Mouse (Mus musculus): Measurements from ENCODE around the gene Slc6a8. TPM values are rescaled to one million over a fixed set of nuclear protein-coding genes. Genes with fewer than 3 reads are reported as not detected.

The Slc6a8 gene
- polyA plus RNA-seq, 1 experiment, result 76.8 TPM

- Histone ChIP-seq H3K36me3 (ENCODE audit: control insufficient read depth, insufficient read depth, low read length, poor library complexity, severe bottlenecking) (peaks cover 6% of the 10 kb centered on the region; the same call in 1 of the 2 replicates), H3K27me3 (ENCODE audit: control insufficient read depth, insufficient read depth, low read length, poor library complexity, severe bottlenecking) (no peaks in the 10 kb centered on the region), H3K9ac (ENCODE audit: low read depth, poor library complexity, severe bottlenecking) (no peak overlapping the region), H3K4me1 (ENCODE audit: control insufficient read depth, insufficient read depth, low read length) (no peaks in the 10 kb centered on the region), H3K9me3 (replicated peaks; ENCODE audit: control insufficient read depth, insufficient read depth, low read length, poor library complexity, severe bottlenecking) (no peaks in the 10 kb centered on the region), H3K4me3 (ENCODE audit: low read depth, low read length) (no peak overlapping the region), H3K27ac (ENCODE audit: insufficient read depth, low read length) (no peak overlapping the region)
- TF ChIP-seq POLR2A (IDR thresholded peaks at IDR 0.05; ENCODE audit: insufficient read depth, low read length), result no peak
- TF ChIP-seq EP300 (IDR thresholded peaks at IDR 0.05; ENCODE audit: insufficient read depth, low read depth, low read length), result no peak
- TF ChIP-seq CTCF (IDR thresholded peaks at IDR 0.05; ENCODE audit: low read depth, low read length), result no peak
Measured at GRCm38 (mm10) chrX:73645121-73645520, 27.8 kb upstream of the Slc6a8 start.

GRCm38 (mm10) chrX:73650869-73651268 is 22.1 kb upstream of the Slc6a8 start:
- H3K36me3 ChIP-seq (ENCODE audit: control insufficient read depth, insufficient read depth, low read length, poor library complexity, severe bottlenecking), result no peaks in the 10 kb centered on the region
- no peaks in the 10 kb centered on the region for H3K9me3 ChIP-seq (replicated peaks; ENCODE audit: control insufficient read depth, insufficient read depth, low read length, poor library complexity, severe bottlenecking)
- H3K27me3 ChIP-seq (ENCODE audit: control insufficient read depth, insufficient read depth, low read length, poor library complexity, severe bottlenecking), result no peaks in the 10 kb centered on the region
- no peak overlapping the region for H3K27ac ChIP-seq (ENCODE audit: insufficient read depth, low read length)
- TF ChIP-seq CTCF (IDR thresholded peaks at IDR 0.05; ENCODE audit: low read depth, low read length) (no peak), EP300 (IDR thresholded peaks at IDR 0.05; ENCODE audit: insufficient read depth, low read depth, low read length) (no peak), POLR2A (IDR thresholded peaks at IDR 0.05; ENCODE audit: insufficient read depth, low read length) (no peak)
- H3K4me3 ChIP-seq (ENCODE audit: low read depth, low read length), result no peak overlapping the region
- H3K9ac ChIP-seq (ENCODE audit: low read depth, poor library complexity, severe bottlenecking), result no peak overlapping the region
- no peaks in the 10 kb centered on the region for H3K4me1 ChIP-seq (ENCODE audit: control insufficient read depth, insufficient read depth, low read length)

- H3K27ac ChIP-seq (ENCODE audit: insufficient read depth, low read length), result no peak overlapping the region
Measured at GRCm38 (mm10) chrX:73653392-73653791, 19.6 kb upstream of the Slc6a8 start.

DNA sequence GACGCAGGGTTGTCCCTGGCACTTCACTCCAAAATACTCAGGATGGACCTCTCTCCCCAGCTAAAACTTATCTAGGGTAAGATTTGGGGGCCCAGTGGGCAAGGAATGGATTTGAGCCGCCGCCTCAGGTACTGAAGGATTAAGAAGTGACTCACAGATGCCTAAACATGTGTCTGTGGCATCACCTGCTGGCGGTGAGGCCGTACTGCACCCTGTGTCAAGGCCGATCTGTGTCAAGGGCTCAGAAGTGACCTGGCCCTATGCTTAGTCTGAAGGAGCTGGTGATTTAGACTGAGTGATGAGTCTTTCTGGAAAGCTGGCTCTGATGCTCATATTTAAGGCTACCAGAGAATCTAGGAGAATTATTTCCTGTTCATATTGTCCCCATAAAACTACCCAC is 18.8 kb upstream of the Slc6a8 start:
- Histone ChIP-seq H3K9me3 (replicated peaks; ENCODE audit: control insufficient read depth, insufficient read depth, low read length, poor library complexity, severe bottlenecking) (no peaks in the 10 kb centered on the region), H3K27me3 (ENCODE audit: control insufficient read depth, insufficient read depth, low read length, poor library complexity, severe bottlenecking) (no peaks in the 10 kb centered on the region), H3K9ac (ENCODE audit: low read depth, poor library complexity, severe bottlenecking) (no peak overlapping the region), H3K36me3 (ENCODE audit: control insufficient read depth, insufficient read depth, low read length, poor library complexity, severe bottlenecking) (no peaks in the 10 kb centered on the region), H3K27ac (ENCODE audit: insufficient read depth, low read length) (no peak overlapping the region), H3K4me1 (ENCODE audit: control insufficient read depth, insufficient read depth, low read length) (no peaks in the 10 kb centered on the region), H3K4me3 (ENCODE audit: low read depth, low read length) (no peak overlapping the region)
- no peak for TF ChIP-seq EP300 (IDR thresholded peaks at IDR 0.05; ENCODE audit: insufficient read depth, low read depth, low read length)
- TF ChIP-seq POLR2A (IDR thresholded peaks at IDR 0.05; ENCODE audit: insufficient read depth, low read length), result no peak
- no peak for TF ChIP-seq CTCF (IDR thresholded peaks at IDR 0.05; ENCODE audit: low read depth, low read length)

More at GRCm38 (mm10) chrX:73653392-73653791, 19.6 kb upstream of the Slc6a8 start:
- H3K27me3 ChIP-seq (ENCODE audit: control insufficient read depth, insufficient read depth, low read length, poor library complexity, severe bottlenecking), result no peaks in the 10 kb centered on the region
- no peaks in the 10 kb centered on the region for H3K36me3 ChIP-seq (ENCODE audit: control insufficient read depth, insufficient read depth, low read length, poor library complexity, severe bottlenecking)
- TF ChIP-seq EP300 (IDR thresholded peaks at IDR 0.05; ENCODE audit: insufficient read depth, low read depth, low read length), result no peak
- no peak for TF ChIP-seq POLR2A (IDR thresholded peaks at IDR 0.05; ENCODE audit: insufficient read depth, low read length)
- TF ChIP-seq CTCF (IDR thresholded peaks at IDR 0.05; ENCODE audit: low read depth, low read length), result no peak
- no peaks in the 10 kb centered on the region for H3K9me3 ChIP-seq (replicated peaks; ENCODE audit: control insufficient read depth, insufficient read depth, low read length, poor library complexity, severe bottlenecking)
- no peak overlapping the region for H3K9ac ChIP-seq (ENCODE audit: low read depth, poor library complexity, severe bottlenecking)
- H3K4me3 ChIP-seq (ENCODE audit: low read depth, low read length), result no peak overlapping the region
- no peaks in the 10 kb centered on the region for H3K4me1 ChIP-seq (ENCODE audit: control insufficient read depth, insufficient read depth, low read length)

DNA sequence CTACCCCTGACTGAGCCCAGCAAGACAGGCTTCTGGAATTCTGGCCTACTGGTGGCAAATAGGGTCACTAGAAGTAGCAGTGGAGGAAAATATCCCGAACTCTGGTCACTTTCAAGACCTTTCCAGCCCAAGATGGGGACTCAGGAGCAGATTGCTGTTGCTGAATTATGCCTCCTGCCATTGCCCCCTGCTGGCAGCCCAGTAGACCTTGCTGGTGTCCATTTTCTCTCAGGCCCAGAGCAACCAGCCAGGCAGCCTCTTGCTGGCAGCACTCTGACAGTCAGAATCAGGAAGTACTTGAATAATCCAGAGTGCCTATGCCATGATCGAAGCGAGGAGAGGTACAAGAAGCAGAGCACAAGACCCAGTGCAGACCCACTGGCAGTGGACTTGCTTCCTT is 17.4 kb upstream of the Slc6a8 start:
- Histone ChIP-seq H3K27ac (ENCODE audit: insufficient read depth, low read length) (no peak overlapping the region), H3K9me3 (replicated peaks; ENCODE audit: control insufficient read depth, insufficient read depth, low read length, poor library complexity, severe bottlenecking) (no peaks in the 10 kb centered on the region), H3K9ac (ENCODE audit: low read depth, poor library complexity, severe bottlenecking) (no peak overlapping the region), H3K36me3 (ENCODE audit: control insufficient read depth, insufficient read depth, low read length, poor library complexity, severe bottlenecking) (no peaks in the 10 kb centered on the region), H3K4me3 (ENCODE audit: low read depth, low read length) (no peak overlapping the region), H3K27me3 (ENCODE audit: control insufficient read depth, insufficient read depth, low read length, poor library complexity, severe bottlenecking) (no peaks in the 10 kb centered on the region), H3K4me1 (ENCODE audit: control insufficient read depth, insufficient read depth, low read length) (no peaks in the 10 kb centered on the region)
- TF ChIP-seq EP300 (IDR thresholded peaks at IDR 0.05; ENCODE audit: insufficient read depth, low read depth, low read length) (no peak), POLR2A (IDR thresholded peaks at IDR 0.05; ENCODE audit: insufficient read depth, low read length) (no peak), CTCF (IDR thresholded peaks at IDR 0.05; ENCODE audit: low read depth, low read length) (no peak)

DNA sequence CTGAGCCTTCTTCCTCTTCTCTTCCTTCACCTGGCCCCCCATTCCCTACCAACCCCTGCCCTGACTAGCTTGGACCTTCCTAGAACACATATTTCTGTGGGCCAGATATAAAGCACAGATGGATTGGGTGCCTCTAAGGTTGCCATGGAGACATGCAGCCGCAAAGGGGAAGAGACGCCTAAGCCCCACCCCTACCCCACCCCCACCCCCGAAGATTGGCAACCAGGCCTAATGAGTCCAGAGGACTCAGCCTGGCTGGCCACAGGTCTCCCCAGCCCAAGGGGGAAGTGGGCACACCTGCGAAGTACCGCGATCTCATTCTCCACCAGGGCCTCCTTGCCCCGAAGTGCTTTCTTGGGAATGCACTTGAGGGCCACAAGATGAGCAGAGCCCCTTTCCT is 14.6 kb upstream of the Slc6a8 start:
- Histone ChIP-seq H3K9me3 (replicated peaks; ENCODE audit: control insufficient read depth, insufficient read depth, low read length, poor library complexity, severe bottlenecking) (no peaks in the 10 kb centered on the region), H3K36me3 (ENCODE audit: control insufficient read depth, insufficient read depth, low read length, poor library complexity, severe bottlenecking) (no peaks in the 10 kb centered on the region), H3K27ac (ENCODE audit: insufficient read depth, low read length) (no peak overlapping the region), H3K9ac (ENCODE audit: low read depth, poor library complexity, severe bottlenecking) (no peak overlapping the region), H3K4me3 (ENCODE audit: low read depth, low read length) (no peak overlapping the region), H3K4me1 (ENCODE audit: control insufficient read depth, insufficient read depth, low read length) (no peaks in the 10 kb centered on the region), H3K27me3 (ENCODE audit: control insufficient read depth, insufficient read depth, low read length, poor library complexity, severe bottlenecking) (no peaks in the 10 kb centered on the region)
- TF ChIP-seq POLR2A (IDR thresholded peaks at IDR 0.05; ENCODE audit: insufficient read depth, low read length) (no peak), CTCF (IDR thresholded peaks at IDR 0.05; ENCODE audit: low read depth, low read length) (no peak), EP300 (IDR thresholded peaks at IDR 0.05; ENCODE audit: insufficient read depth, low read depth, low read length) (no peak)
